Mouse (Mus musculus) ES-Bruce4 (cell line): Measurements from ENCODE around the gene Mast3.

ENCODE experiments used
- CTCF ChIP-seq: IDR thresholded peaks from one replicate; pipeline ENCODE4 v1.8.1; 2011; ENCODE audit warnings: low read depth, low read length
- POLR2A ChIP-seq: IDR thresholded peaks from one replicate; pipeline ENCODE4 v1.8.1; 2011; ENCODE audit warnings: low read length; ENCODE audit not compliant: insufficient read depth

DNA sequence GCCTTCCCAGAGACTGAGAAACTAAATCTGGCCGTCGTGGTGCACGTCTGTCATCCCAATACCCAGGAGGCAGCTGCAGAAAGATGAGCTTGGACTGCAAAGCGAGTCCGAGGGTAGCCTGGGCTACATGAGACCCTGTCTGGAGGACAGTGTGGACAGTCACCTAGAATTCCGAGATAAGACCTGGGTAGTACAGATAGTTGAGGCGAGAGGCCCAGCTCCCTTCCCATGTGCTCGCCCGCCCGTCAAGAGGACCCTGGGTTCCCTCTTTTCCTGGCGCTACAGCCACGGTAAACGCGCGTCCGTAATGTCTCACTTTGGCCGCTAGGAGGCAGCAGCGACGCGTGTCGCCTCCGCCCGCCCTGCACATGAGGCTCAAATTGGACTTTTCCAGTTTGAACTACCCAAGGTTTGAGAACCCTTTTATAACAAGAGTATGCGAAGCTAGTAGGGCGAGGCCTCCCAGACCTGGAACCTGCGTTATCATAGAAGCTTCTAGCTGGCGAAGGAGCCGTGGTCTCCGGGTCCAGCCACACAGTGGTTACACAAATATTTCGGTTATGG lies 16.6 kb upstream of the Mast3 start:
- TF ChIP-seq CTCF (peak; percentile 99), POLR2A (no peak)
